Mouse (Mus musculus): ENCODE measurements around the gene Rhof.

Gene Rhof

DNA sequence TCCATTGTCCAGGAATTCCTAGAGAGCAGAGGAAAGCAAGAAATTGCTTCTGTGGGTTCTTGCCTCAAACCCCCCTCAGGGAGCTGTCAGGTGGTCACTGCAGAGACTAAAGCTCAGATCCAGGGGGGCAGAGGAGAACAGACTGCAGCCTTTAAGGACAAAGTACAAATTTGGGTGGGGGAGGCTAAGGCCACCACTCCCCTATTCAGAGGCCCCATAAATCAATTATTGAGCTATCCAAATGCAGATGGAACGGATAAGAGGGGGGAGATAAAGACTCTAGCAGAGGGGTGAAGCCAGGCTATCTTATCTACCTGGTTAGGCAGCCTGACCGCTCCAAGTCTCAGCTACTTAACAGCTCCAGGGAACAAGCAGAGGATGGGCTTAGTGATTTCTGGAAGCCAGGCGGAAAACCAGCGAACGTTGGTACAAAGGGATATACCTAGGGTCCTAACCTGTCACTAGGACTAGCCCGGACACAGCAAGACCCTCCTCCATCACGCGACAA lies 2.4 kb upstream of the Rhof start:
- DNase-seq (ENCODE audit: low spot score), result no peak

DNA sequence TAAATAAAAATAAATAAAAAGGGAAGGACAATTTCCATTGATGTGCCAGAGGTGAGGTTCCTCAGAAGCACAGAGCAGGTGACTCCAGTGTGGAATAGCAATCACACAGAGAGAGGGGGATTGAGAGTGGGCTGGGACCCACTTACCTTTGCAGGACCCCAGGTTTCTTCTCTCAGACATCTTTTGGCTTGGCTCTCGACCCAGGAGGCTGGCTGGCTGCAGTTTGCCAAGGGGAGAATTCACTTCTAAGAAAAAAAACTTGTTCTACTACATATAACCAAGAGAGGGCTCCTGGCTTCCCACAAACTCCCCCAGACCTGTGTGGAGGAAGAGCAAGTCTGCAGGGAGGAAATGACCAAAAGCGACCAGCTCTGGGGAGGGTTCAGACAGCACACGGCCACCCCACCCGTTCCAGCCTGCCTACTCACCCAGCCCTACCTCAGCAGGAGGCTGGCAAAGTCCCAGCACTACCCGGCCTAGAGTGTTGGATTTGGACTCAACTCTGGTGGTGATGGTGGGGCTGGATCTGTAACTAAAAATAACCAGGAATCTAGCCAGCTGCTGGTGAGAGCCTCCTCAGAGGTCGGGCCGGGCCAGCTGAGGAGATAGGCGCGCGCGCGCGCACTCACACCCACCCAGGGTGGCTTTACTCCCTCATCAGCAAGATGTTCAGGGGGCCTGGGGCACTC lies 1.8 kb upstream of the Rhof start:
- DNase-seq (ENCODE audit: low spot score), result peak; percentile 39

DNA sequence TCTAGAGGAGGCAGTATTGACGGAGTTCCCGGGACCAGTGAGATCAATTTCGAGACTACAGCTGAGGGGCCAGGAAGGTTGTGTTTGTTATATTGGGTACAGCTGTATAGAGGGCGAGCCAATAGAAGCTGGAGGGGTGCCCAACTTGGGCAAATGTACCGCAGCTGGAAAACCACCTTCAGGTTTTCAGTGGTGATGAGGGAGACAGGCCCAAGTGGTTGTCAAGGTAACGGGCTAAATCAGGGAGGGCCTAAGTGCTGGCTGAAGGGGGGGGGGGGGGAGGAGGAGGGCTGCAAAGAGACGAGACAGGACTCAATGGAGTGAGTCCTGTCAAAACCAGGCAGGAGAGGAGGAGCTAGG lies 1.3 kb upstream of the Rhof start:
- no peak for DNase-seq (ENCODE audit: low spot score)

DNA sequence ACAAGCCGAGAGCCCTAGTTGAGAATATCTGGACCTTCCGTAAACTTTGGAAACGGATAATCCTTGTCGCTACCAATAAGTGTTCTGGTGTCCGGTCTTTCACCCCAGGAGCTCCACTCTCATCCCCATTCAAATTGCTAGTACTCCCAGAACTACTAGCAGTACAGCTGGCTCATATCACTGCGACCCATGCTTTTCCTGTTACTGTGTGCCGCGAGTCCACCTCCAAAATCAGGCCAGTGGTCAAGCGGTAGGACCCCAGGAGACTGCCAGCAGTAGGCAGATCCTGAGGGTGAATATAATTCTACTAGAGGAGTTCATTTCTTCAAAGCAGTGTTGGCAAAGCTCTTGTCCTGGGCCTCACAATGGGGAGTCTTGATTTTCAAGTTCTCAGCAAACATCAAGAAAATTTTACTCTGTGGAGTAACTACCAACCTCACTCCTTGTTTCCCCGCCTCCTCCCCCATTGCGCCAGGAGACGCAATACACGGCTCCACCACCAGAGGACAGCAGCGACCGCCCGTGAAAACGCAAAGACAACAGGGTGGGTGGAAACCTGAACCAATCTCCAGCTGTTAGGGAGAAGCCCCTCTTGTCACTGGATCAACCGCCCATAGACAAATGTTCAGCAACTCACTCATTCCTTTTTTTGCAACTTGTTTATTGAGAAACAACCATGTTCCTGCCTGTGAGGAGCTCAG lies 741 bp upstream of the Rhof start:
- DNase-seq (ENCODE audit: low spot score), result peak; percentile 83

DNA sequence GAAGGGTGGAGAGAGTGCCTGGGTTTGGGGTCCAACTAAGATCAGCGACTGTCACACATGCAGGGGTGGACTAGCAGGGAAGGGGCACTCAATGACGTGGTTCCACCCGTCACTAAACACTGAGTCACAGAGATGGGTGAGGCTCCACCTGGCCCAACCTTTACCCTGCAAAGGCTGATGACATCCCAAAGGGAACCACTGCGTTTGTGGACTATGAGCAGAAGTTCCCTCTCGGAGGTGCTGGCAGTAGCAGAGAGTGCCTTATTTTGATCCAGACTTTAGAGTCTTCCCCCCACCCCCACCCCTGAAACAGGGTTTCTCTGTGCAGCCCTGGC lies 1.7 kb downstream of the Rhof start:
- no peak for DNase-seq (ENCODE audit: low spot score)

DNA sequence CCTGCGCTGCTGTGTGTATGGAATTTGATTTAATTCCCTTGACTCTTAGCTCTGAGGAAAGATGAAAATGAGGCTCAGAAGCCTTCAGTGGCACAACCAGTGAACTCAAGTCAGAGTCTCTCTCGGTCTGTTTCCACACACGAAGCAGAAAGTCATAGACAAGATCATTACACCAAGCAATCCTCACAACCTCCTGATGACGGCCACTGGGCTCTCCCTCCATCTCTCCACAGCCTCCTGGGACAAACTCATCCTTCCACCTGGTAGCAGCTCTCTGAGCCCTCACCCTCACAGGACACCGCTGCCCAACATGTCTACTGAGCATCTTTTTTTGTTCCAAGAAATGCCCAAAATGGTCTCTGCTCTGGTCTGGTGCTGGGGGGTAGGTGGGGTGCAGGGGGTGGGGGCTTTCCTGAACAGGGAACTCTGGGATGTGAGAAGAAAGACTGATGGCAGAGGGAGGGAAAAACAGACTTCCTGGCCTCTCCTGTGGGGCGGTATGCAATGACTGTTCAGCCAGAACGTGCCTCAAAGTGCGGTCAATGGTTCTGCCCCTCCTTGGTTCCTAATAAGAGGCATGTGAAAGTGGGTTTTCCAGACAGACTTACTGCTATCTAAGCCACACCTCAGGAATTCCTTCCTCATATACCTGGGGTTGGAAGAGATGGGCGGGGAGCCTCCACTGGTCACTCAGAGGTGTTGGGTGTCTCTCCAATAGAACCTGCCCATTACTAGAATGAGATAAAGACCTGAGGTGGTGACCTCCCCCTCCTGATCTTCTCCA lies 2.3 kb downstream of the Rhof start:
- DNase-seq (ENCODE audit: low spot score), result no peak

DNA sequence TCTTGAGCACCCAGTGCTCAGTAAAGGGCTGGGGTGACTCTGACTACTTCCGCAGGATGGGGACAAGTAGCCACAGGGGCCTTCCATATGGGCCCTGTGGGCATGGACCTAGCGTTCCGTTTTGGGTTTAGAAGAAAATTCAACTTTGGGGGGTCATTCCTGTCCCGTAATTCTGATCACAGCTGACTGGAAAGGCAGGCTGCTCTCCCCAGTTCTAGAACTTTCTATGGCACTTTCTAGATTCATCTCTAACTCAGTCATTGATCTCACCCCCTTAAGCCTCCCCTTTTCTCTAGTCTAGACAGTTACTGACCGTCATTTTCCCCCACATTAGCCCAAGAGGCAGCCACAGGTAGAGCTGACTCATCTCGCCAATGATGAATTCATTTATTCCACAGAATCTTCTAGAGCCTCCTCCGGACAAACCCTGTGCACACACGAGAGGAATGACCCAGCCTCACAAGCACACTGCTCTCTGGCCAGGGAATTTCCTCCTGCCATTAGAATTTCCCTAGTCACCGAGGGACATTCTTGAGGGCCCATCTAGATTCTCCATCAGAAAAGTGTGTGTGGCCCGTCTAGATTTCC lies 3.2 kb downstream of the Rhof start:
- no peak for DNase-seq (ENCODE audit: low spot score)

DNA sequence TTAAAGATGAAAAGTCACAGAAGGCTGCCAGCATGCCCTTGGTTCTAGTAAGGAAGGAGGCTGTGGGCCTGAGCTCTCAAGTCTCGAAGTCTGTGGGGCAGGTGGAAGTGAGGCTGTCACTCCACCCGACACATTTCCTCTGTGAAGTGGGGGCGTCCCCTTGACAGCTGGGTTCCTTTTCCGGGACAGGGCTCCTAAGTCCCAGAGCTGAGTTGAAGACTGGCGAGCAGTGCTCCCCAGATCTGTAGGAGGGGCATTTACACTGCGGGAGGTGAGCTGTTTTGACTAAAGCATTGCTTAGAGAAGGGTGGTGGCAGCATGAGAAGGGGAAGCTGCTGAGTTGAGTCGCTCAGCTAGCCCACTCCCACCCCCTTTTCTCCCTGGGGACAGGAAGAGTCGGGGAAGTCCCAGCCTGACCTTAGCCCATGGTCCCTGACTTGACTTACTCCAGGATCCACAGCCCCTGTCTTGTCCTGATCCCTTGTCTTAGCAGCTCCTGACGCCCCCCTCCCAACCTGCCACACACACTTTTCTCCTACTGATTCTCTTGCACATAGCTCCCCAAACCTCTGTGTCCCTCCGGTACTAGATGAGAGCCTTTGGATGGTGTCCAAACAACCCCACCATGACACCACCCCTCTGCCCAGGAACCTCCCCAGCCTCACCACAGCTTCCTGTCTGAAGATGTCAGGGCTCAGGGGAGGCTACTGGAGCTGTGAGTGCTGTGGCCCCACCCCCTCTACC lies 3.9 kb downstream of the Rhof start:
- DNase-seq (ENCODE audit: low spot score), result no peak

DNA sequence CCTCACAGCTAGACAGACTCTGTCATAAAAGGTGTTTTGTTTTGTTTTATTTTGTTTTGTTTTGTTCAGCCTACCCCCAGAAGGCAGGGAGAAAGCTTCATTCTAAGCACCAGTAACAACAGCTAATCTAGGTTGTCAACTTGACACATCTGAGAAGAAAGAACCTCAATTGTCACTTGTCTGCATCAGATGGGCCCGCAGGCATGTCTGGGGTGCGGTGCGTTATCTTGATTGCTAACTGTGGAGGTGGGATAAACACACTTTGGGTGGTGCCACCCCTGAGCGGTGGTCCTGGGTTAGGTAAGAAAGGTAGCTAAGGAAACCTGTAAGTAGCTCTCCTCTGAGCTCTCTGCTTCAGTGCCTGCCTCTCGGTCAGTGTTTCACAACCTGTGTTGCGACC lies 5.5 kb downstream of the Rhof start:
- no peak for DNase-seq (ENCODE audit: low spot score)

DNA sequence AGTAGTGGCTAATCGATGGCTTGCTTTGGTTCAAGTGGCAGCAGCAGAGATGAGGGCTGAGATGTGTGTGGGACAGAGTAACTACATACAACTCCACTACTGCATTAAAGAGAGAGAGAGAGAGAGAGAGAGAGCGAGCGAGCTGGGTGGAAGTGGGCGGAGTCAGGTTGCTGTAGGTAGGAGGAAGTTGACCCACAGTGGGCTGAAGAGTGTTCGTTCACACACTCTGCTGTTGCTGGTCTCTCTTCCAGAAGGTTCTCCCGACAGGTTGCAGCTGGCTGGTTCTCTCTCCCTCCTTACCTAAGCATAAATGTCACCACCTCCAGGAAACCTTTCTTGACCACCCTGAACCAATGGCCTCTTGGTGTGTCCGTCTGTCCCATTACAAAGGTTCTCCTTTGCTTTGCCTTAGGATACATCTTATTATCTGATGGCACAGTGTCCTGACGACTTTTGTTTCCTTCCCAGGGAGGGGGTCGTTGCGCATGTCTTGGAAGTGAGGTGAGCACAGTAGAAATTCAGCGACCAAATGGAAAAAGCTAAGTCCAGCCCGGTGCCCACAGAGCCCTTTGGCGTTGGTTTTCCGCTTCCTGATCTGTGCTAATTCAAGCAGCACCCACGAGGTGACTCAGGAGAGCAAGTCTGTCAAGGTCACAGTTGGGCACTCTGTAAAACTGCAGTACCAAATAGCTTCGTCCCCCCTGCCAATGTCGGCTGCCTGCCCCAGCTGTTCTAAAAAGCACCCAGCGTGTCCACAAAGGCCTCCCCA lies 6.7 kb downstream of the Rhof start:
- no peak for DNase-seq (ENCODE audit: low spot score)

DNA sequence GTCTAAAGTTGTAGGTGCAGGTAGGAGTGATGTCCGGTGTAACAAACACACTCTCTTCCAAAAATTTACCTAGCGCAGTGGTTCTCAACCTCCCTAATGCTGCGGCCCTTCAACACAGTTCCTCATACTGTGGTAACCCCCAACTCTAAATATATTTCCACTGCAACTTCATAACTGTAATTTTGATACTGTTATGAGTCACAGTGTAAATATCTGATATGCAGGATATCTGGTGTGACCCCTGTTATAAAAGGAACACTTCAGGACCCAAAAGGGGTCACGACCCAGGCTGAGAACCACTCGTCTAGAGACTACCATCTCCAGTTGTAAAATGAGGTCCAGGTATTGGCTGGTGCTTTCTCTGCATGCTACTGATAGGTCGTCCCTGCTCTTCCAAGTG lies 7.4 kb downstream of the Rhof start:
- no peak for DNase-seq (ENCODE audit: low spot score)

DNA sequence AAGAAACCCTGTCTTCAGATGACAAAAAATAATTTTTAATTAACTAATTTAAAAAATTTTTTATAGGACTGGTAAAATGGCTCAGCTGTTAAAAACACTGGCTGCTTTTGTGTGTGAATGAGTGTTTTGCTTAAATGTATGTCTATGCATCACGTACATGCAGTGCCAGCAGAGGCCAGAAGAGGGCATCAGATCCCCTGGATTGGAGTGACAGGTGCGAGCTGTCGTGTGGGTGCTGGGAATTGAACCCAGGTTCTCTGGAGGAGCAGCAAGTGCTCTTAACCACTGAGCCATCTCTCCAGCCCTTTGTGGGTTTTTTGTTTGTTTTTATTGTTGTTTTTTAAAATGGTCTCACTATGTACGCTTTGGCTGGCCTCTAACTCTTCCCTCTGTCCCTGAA lies 10.3 kb downstream of the Rhof start:
- DNase-seq (ENCODE audit: low spot score), result no peak

DNA sequence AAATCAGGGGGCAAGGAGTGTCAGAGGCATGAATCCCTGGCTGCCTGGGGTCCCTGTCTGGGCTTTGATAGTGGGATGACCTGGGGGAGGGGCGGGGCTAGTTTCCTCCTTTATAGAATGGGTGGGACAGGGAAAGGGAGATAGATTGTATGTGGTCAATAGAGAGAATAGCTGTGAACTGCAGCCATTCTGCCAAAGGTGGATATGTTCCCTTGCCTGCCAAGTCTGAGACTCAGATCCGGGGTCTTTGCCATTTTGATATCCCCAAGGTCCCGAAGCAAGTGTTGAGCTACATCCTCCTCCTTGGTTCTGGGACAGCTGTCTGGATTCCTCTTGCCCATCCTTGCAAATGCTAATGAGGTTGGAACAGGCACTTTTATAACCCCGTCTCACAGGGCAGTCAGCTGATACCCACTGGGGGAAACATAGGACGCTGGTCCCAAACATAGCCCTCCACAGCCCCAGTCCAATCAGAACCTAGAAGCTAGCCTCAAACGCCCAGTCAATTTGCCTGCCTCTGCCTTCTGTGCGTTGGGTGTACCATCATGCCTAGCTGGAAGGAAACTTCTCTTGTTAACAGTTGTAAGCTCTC lies 11.8 kb downstream of the Rhof start:
- DNase-seq (ENCODE audit: low spot score), result no peak

DNA sequence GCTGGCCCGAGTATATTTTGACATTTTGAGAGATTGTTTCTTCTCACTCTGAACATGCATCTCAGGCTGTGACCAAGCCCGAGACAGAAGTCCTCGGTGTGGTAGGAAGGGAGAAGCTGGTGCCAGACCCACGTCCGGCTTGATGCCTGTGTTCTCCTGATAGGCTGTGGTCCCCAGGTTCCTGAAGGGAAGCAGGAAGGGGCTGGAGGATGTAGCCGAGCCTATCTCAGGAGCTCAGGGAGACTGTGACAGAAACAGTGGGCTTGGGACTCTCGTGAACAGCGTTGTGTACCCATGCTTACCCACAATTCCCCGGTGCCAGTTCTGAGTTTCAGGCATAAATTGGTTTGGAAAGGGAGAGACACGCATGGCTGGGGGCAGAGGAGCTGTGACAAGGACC lies 13.7 kb downstream of the Rhof start:
- DNase-seq (ENCODE audit: low spot score), result no peak

DNA sequence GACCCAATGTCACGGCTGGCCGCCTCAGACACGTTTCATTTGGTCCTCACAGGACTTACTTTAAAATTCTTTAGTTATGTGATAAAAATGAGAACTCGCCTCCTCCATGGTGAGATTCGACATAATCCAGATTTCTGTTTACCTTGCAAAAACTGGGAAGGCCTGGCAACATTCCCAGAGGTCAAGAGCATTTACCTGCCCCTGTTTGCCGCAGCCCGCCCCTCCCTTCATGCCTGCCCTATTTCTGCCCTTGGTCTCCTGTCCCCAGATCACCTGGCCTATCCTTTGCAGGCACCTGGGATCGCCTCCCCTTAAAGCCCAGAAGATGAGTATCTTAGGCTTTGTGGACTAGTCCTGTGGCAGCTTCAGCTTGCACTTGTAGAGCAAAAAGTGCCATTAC lies 14.7 kb downstream of the Rhof start:
- DNase-seq (ENCODE audit: low spot score), result no peak

DNA sequence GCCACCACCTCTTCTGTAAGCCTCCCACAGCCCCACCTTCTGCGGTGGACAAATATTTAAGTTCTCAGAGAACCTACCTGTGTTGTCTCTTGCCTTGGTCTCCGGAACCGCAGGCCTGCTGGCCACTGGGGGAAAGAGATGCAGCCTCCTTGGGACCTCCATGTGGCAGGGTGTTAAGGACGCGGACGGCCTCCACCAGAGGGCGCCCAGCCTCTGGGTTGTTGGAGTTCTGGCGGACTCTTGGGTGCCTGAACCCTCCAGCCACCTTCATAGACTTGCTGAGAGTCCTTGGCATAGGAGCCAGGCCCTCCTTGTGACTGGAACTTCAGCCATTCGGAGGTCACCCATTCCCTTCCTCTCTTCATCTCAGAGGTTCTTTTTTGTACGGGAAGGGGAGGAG lies 15.2 kb downstream of the Rhof start:
- peak; percentile 79 for DNase-seq (ENCODE audit: low spot score)

DNA sequence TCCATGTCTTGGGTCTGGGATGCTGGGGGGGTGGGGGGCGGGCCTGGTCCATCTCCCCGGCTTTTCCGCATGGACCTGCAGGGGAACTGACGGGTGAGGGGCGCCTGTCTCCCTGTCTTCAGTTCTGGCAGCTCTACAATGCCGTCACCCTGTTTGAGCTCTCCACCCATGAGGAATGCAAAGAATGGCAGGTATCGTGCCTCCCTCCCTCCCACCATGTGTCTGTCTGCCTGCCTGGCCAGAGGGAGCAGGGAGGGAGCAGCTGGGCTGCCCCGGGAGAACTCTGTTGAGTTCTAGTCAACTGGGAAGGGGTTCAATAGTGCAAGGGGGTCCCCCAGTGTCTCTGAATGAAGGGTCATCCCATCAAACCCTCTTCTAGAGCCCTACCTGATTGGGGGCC lies 16.4 kb downstream of the Rhof start:
- DNase-seq (ENCODE audit: low spot score), result no peak

DNA sequence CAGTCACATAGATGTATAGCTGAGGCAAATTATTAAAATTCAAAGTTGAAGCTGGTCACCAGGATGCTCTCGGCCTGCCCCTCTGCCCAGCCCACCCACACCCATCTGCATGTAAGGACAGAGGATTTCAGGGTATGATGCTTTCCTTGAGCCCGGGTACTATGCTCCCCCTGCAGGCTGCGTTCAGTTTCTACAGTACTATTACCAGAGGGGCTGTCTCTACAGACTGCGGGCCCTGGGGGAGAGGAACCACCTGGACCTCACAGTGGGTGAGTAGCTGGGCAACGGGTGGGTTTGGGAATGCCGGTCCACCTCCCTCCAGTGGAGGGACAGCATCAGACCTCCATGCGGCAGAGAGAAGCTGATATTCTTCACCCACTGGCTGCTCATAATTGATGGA lies 17.6 kb downstream of the Rhof start:
- peak; percentile 30 for DNase-seq (ENCODE audit: low spot score)

DNA sequence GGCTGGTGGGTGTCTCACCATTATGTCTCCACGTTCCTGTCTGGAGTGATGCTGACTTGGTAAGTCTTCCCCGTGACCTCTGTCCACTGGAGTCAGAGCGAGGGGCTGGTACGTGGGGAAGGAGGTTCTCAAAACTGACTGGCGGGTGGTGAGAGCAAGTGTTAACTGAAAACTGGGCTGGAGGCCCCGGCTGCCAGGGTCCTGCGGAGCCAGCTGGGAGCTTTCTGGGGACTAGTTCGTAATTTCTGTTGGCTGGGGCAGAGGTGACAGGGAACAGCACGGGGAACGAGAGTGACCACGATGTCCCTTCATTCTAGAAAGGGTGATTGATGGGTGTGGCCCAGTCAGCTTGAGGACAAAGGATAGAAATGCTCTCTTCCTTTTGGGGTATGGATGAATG lies 18.4 kb downstream of the Rhof start:
- no peak for DNase-seq (ENCODE audit: low spot score)

DNA sequence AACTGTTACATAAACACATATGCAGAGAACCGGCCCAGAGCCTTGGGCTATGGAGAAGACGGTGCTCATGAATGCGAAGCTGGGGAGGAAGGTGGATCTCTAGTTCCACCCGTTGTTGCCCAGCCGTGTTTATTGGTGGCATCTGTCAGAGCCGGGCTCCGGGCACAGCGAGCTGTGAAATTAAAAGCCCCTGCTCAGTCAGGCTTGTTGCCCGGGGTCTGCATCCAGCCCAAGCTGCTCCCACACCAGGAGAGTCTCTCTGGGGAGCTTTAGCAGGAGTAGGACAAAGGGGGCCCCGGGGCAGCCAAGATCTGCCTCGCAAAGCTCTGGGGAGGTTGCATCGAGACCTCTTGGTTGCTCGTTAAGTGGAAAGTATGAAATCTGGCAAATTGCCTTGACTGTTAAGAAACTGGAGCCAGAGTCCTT lies 22.2 kb downstream of the Rhof start:
- no peak for DNase-seq (ENCODE audit: low spot score)
